Mouse (Mus musculus) heart, adult 9 months (tissue): Measurements from ENCODE around the gene Id1.
A peak's percentile ranks its signal among the peaks of the same experiment; 100 is the strongest.

Experiments used
- DNase-seq, 2 experiments: peaks; one replicate each; pipeline ENCODE4 v3.0.0; 2022; ENCODE audit warnings: low spot score in 2 of 2

Id1 gene

DNA sequence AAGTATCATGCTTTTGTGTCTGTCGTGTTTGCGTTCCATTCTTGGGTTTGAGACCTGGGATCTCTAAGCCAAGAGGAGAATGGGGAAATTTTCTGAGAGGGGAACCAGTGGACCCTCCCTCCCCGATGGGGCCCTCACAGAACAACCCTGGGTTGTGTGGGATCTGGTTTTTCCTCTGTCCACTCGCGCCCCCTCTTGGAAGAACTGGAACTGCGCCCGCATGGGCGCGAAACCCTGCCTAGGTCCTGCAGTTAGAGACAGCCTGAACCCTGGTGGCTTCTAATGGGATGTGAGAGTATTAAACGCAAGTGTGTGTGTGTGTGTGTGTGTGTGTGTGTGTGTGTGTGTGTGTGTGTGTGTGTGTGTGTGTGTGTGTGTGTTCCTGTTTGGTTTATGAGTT, 6.4 kb downstream of the Id1 start:
- peak; percentile 63 to 69 for DNase-seq

DNA sequence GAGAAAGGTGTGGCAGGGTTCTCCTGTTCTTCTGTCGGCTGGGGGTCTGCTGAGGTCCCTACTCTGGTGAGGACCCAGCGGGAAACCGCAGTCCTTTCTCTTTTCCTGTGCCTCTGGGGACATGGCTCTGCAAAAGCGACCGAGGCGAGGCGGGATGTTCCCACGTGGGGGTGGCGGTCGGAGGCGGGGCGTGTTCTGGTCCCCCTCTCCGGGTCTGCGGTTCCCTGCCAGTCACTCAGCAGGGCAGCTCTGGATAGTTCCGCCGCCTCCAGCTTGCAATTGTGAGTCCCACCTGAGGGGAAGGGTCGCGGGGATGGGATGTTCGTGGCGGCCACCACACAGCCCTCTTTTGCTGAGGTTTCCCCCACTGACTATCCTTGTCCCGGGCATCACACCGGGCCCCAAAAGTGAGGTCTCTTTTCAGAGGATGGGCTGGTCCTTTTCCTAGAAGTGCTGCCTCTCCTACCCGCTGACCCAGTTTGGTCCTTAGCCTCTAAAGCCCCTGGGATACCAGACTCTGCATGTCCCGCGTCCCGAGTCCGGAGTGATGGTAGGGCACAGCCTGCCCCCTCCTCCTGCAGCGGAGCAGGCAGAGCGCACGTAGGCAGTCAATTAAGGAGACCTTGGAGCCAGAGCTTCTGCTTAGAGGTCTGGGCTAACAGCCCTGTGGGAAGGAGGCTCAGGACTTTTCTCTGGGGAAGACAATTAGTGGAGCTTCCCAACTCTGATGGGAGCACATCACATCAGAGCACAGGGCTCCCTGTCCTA, 18.1 kb downstream of the Id1 start, which contains the start of gene Cox4i2:
TSS of gene Cox4i2 (plus strand) at position 230 of the 768 bp plus-strand sequence.
- peak in 1 of 2 experiments; percentile 39 for DNase-seq

DNA sequence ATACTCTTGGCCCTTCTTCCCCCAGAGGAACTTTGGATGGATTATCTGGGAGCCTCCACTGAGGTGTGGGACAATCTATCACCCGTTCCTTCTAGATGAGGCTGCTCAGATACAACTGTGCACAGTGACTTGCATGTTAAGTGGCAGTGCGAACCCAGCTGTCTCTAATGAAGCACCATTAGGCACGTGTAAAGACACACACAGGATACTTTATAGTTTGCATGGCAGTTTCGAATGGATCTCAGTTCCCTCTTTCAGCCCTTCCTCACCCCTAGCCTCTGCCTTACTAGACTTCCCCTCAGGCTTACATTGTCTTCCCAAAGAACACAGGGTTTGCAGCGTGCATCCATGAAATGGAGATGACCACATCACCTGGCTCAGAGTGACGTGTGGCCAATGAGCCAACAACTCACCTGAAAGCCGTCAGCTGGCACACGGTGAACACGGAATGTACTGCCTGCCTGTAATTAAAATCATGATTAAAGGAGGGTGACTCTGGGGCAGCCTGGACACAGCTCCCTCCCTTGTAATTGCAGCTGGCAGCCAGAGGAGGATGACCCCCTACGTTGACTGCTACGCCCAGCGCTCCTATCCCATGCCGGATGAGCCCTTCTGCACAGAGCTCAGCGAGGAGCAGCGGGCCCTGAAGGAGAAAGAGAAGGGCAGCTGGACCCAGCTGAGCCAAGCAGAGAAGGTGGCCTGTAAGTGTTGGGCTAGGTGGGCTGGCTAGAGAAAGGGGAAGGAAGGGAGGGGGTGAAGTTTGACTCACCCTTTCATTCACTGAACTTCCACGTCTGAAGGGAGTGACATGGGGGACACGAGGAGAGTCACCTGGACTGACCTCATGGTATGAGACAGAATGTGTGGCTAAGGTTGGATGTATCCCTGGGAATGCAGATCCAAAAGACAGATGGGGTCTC, 20.7 kb downstream of the Id1 start:
- no peak for DNase-seq

DNA sequence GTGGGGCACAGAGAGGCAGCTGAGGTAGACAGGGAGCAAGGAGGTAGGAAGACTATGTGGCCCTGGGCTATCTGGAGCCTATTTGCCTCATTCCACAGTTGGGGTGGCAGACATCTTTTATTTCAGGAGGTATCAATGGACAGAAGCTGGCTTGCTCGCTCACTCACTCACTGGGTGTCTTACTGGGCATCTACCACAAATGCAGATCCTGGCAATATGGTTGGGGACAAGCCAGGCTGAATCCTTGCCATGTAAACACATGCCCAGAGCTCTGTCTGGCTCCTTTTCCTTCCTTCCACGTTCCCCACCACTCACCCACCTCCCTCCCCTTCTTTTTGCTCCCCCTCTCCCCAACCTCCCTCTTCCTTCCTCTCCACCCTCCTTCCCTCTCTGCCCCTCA, 21.4 kb downstream of the Id1 start:
- no peak for DNase-seq

DNA sequence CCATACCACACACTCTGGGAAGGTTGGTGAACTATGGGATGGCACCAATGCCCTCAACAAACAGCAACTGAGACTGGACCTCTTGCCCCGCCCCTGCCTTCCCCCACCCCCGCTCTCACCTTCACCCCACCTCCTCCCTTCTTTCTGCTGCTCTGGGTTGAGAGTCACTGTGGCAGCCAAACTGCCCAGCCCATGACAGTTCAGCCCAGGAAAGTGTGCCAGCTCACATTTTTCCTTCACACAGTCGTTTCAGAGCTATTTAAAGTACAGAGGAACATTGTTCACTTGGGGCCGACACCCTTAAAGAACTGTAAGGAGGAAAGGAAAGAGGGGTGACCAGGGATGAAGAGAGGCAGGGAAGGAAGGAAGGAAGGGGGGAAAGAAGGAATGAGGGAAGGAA, 22.3 kb downstream of the Id1 start:
- no peak for DNase-seq

DNA sequence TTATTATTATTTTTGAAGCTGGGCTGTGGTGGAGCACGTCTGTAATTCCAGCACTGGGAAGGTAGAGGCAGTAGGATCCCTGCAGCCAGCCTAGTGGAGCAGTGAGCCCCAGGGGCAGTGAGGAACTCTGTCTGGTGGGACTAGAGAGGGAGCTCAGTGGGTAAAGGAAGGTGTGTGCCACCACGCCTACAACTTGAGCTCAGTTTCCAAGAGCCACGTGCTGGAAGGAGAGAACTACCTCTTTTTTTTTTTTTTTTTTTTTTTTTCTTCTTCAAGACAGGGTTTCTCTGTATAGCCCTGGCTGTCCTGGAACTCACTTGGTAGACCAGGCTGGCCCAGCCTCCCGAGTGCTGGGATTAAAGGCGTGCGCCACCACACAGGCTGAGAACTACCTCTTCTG, 27.3 kb downstream of the Id1 start:
- DNase-seq: no peak

DNA sequence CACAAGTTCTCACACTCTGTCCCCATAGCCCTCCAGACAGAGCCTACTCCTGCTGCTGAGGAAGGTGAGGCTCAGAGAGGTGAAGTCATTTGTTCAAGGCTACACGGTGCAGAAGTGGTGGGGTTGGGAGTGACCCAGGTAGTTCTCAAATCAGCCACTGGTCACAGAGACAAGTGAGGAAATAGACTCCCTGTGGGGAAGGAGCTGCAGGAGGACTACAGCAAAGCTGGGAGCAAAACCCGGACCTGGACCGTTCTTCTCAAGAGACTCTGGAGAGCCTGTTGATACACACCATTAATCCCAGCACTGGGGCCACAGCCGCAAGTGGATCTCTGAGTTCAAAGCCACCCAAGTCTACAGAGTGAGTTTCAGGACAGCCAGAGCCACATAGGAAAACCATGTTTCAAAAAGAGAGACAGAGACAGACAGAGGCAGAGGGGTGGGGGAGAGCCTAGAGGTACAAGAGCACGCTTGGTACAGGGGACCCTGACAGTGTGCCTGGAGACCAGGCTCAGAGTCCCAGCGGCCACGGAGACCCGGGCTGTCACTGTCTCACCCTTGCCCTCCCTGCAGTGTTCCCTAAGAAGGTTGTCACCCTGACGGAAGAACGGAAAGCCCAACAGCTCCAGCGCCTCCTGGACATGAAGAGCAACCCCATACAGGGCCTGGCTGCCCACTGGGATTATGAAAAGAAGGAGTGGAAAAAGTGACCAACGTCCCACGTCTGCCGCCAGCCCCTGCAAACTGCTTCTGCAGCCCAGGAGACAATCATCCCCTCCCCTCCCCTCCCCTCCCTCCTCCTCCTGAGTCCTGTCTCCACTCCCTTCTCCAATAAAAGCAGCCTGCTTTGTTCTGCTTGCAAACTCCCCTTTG, 28.4 kb downstream of the Id1 start:
- no peak for DNase-seq

DNA sequence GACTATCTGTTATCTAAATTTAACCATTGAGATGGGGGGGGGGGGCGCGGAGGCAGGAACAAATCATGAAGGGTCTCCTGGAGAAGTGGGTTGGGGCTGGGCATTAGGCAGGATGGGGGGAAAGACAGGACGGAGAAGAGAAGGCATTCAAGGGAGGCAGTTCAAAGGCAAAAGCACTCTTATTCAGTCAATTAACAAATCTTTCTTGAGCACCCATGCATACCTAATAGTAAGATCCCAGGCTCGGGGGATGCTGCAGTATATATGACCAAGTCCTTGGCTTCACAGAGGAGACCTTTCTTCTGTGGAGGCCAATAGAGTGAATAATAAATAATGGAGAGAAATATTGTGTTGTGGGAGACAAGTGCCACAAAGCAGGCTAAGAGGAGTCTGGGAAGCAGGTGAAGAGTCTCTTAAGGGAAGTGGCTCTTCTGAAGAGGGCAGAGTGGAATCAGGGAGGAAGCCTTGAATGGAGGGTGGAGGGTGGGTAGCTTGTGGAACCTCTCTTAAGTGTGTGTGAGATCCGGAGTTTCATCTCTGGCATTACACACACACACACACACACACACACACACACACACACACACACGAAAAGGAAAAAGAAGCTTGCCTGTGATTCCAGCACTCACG, 29.1 kb downstream of the Id1 start:
- DNase-seq: no peak

DNA sequence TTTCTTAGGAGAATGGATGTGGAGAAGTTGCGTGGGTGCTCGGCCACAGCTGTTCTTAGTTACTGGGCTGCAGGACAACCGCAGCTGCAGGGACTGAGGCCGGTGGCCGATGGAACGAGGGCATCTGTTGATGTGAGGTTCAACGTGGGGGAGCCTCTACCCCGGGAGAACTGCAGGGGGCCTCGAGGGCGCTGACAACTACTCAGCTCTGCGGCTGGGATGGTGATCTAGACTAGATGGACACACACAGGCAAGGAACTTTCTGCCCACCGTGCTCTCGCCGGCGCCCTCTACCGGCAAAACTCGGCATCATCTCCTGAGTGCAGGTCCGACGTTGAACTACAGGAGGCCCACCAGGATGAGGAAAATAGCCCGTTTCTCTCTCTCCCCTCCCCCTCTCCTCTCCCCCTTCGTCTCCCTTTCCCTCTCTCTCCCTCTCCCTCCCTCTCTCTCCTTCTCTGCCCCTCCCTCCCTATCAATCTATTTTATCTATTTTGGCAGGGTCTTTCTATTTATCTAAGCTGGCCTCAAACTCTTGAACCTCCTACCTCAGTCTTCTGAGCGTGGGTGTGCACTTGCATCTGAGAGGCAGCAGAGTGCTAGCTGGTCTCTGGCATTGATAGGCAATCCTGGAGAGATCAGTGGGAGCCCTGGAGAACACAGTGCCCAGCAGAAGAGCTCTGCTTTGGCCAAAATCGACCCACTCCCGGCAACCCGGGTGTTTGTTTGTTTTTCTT, 30.5 kb downstream of the Id1 start:
- peak; percentile 85 to 91 for DNase-seq

DNA sequence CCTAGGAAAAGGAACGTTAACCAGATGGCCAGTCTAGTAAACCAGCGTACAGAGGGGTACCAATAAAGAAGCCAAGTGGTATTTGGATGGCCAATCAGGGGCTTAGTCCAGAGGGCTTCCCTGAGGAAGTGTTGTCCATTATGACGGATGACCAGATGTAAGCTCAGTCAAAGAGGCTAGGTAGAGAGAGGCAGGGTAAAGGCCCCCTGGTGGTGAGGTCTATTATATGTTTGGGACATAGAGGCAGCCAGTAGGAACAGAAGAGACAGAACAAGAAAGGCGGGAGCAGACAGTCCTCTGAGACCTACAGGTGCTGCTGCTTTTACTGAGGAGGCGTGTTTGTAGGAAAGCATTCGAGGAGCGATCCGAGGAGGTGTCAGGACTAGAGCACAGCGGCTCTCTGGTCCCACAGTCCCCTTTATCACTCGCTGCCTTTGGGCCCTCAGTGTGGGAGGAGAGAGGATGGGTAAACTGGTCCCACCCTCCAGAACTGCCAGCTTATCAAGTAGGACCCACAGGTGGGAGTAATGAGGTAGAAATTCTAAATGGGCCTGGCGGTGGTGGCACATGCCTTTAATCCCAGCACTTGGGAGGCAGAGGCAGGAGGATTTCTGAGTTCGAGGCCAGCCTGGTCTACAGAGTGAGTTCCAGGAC, 31.7 kb downstream of the Id1 start:
- DNase-seq: peak; percentile 55 to 69

DNA sequence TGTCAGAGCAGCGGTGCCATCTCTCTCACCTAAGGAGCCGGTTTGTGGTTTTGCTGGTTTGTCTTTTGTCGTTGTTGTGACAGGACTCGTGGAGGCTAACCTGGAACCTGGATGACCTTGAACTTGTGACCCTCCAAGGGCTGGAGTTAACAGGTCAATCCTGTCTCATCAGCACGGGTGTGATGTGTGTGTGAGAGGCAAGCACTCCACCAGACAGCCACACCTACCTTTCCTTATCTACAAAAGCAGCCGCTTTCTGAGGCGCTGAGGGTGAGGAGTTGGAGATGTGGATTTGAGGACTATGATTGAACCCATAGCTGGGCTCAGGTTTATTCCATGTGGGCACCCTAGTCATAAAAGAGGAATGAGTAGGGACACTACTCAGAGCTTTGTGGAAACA, 33.6 kb downstream of the Id1 start:
- DNase-seq: no peak

DNA sequence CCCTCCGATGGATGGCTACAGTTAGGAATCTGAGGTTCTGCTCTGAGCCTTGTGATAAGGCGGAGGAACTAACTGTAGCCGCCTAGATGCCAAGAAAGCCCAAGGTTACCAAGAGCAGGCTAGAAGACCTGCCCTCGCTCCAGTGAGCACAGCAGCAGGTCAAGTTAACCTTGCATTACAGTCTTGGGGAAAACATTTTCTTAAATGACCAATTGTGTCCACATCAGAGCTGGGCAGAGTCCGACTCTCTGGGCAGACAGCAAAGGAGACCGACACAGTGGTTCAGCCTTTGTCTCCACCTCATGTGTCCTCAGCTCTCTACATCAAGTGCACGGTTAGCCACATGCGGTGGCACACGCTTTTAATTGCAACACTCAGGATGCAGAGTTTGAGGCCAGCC, 35.5 kb downstream of the Id1 start:
- no peak for DNase-seq

DNA sequence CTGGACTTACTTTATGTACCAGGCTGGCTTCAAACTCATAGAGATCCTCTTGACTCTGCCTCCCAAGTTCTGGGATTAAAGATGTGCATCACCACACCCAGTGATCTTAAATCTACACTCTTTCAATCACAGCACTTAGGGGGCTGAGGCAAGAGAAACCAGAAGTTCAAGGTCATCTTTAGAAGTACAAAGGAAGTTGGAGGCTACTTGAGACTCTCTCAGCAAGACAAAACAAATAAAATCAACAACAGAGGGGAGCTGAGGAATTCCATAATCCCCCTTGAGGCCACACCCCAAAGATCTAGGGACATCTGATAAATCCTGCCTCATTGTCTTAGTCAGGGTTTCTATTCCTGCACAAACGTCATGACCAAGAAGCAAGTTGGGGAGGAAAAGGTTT, 36.2 kb downstream of the Id1 start:
- no peak for DNase-seq

DNA sequence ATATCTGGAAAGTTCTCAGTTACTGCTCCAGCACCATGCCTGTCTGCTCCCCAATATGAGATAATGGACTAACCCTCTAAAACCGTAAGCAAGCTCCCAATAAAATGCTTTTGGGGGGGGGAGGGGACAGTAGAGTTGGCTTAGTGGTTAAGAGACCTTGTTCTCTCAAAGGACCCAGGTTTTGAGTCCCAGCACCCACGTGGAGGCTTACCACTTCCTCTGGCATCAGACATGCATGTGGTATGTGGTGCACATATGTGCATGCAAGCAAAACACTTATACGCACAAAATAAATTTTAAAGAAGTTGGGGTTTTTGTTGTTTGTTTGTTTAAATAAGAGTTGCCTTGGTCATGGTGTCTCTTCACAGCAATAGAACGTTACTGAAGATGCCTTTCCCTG, 39.3 kb downstream of the Id1 start:
- DNase-seq: no peak

DNA sequence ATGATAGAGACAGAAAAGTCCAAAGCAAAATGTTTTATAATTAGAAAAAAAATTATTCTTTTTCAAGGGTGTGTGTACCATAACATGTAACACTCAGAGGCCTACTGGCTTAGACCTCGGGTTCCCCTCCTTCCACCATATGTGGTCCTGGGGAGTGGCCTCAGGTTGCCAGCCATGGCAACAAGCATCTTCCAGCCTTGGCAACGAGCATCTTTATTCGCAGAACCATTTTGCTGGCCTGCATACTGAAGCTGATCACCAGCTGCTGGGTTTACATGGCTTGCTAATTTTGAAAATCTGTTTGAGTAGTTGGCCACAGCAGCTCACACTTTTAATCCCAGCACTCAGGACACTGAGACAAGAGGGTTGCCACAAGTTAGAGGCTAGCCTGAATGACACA, 40.0 kb downstream of the Id1 start:
- no peak for DNase-seq

DNA sequence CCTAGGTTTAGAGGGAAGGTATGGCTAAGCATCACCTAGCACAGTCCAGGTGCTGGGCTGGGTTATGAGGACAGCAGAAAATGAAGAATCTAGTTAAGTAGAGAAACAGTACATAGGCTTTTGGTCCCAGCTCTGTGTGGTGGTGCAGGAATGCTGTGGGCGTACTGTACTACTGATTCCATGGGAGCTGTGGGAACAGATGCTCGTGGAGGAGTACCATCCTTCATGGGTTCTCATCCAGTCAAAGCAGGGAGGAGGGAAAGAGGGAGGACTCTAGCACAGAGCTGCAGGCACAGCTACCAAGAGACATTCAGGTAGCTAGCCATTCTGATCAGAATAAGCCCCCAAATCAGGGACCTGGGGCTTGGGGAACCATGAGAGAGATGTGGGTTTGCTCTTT, 40.4 kb downstream of the Id1 start:
- DNase-seq: no peak

DNA sequence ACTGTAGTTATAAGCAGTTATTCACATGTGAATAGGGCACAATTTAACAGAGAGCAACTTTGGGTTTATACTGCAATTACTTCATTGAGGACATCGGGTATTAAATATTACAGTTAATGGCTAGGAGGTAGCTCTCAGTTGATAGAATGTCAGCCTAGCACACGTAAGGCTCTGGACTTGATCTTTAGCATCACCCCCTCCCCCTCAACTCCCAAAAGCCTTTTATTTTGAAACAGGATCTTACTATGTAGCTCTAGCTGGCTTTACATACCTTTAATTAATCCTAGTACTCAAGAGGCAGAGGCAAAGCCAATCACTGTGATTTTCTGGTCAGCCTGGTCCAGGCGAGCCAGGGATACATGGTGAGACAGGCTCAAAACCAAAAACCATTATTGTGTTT, 41.0 kb downstream of the Id1 start:
- no peak for DNase-seq

DNA sequence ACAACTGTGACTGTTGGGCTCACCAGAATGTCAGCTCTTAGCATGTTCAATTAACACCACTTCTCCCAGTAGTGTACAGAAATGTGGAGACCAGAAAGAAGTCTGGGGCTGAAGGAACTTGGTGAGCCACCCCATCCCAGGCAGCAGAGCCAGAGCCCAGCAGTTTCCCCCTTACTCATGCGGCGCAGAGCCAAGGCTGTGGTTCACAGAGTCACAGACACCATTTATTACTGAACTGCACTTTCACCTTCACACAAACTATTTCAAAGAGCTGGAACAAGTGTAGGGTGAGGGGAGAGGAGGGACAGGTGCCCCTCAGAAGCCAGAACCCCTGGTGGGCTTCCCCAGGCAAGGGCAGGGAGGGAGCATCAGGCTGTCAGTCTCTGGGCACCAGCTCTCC, 44.4 kb downstream of the Id1 start:
- DNase-seq: no peak

DNA sequence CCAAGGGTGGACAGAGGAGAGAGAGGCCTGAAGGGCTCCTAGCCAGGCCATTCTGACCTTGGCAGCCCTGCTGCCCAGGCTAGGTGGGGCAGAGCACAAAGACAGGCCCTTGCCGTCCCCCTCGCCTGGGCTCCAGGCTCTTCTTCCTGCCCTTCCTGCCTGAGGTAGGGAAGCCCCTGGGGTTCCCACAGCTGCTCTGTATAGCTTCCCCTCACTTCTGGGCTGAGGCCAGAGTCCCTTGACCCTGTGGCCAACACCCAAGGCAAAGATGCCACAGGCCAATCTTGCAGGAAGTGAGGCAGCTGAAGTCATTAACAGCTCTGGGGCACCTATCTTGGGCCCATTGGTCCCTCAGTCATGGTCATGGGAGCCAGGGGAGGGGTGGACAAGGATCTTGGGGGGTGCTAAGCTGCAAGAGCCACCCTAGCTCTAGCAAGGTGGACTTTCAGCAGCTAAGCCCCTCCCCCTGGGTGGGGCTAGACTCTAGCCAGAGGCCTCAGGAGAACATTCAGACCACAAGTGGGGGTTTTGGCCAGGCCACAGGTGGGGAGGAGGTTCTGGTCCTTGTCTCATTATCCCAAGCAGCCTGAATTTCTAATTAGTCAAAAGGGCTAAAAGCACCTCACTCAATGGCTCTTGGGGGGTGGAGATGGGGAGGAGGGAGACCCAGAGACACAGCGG, 45.1 kb downstream of the Id1 start:
- DNase-seq: peak in 1 of 2 experiments; percentile 46

DNA sequence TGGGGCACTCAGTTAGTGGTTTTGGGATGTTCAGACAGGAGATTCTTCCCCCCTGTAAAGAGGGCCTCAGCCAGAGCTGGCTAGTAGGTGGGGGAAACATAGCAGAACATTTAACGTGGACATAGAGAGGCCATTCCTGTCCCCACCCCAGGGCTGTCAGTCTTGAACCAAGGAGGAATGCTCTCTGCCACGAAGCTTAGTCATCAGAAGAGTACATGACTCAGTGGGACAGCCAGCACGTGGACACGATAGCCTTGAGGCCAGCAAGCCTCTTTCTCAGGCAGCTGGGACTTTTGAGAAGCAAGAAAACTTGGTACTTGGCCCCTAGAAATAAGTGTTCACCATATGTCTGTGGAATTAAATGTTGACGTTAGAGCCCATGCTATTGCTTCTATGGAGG, 46.6 kb downstream of the Id1 start:
- DNase-seq: no peak
